Mouse (Mus musculus): ENCODE measurements around the gene Ntn3. TPM values are rescaled to one million over a fixed set of nuclear protein-coding genes. Genes with fewer than 3 reads are reported as not detected.

The Ntn3 gene
- polyA plus RNA-seq, 1 experiment from 2014 or later: 5.9 TPM

DNA sequence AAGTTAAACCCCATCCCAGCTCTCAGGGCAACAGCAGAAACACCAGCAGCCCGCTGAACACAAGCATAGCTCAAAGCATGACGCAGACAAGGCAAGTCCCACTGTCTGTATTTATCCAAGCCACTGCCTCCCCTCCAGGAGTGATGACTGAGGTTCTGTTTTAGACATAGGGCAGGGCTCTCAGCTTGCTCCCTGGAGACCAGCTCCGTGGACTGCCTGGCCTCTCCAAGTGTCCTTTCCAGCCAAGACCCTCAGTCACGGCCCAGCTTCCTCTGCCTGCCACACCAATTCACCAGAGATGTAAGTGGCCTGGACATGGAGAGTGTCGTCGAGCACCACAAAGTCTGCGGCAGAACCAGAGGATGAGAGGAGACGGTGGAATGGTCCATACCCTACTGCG is 53.6 kb downstream of the Ntn3 start:
- 90% methylated on average over 9 of the region's 9 CpGs for WGBS
- ATAC-seq (ENCODE audit: low read depth): no peak

DNA sequence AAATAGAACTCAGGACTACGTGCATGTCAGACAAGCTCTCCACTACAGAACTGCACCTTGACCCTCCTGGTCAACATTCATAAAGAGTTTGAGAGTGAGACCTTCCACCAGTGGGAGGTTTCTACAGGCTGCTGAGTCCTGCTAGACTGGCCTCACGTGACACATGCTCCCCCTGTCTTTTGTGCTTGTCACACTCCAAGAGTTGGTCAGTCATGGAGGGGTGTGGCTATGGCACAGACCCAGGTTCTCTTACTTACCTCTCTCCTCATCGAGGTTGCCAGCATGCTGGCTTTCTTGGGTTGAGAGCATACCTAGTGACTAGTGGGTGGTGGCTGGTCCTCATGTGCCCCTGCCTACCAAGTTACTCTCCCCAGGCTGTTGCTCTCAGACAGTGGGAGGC is 54.9 kb downstream of the Ntn3 start:
- no peak overlapping the region for H3K27ac ChIP-seq (replicated peaks)
- H3K27me3 ChIP-seq: no peaks in the 10 kb centered on the region
- H3K9ac ChIP-seq: no peak overlapping the region
- H3K36me3 ChIP-seq: peaks cover 32% of the 10 kb centered on the region
- no peak for ATAC-seq (ENCODE audit: low read depth)
- 77% methylated on average over 3 of the region's 3 CpGs for WGBS
- H3K9me3 ChIP-seq: no peaks in the 10 kb centered on the region
- no peak overlapping the region for H3K4me3 ChIP-seq
- no peak overlapping the region for H3K4me2 ChIP-seq
- peaks cover 9% of the 10 kb centered on the region for H3K4me1 ChIP-seq (replicated peaks)

More for the DNA sequence above, 53.6 kb downstream of the Ntn3 start:
- Histone ChIP-seq H3K4me3 (no peak overlapping the region), H3K27ac (replicated peaks) (no peak overlapping the region), H3K9ac (no peak overlapping the region), H3K36me3 (peaks cover 37% of the 10 kb centered on the region), H3K9me3 (no peaks in the 10 kb centered on the region), H3K27me3 (no peaks in the 10 kb centered on the region), H3K4me2 (no peak overlapping the region), H3K4me1 (replicated peaks) (peaks cover 9% of the 10 kb centered on the region)

Small RNAs within 50 kb of the gene (microRNA-seq; reads per million reads assigned to microRNA genes)
- gene Mir5134: 1.0 reads per million
- not detected for gene Mir6965

Other genes starting within 250 kb of the Ntn3 start
- gene Prss30, start 229.0 kb downstream of the Ntn3 start, polyA plus RNA-seq (2015; fragmentation: Nextera tagmentation; extraction: Ambion mirVana): not detected in 2 replicates
- gene Prss22, start 211.4 kb downstream of the Ntn3 start, polyA plus RNA-seq (2015; fragmentation: Nextera tagmentation; extraction: Ambion mirVana): not detected in 2 replicates
- 0.21 TPM in 1 of 2 replicates, not detected in the other for gene Prss27, start 171.4 kb downstream of the Ntn3 start, polyA plus RNA-seq (2015; fragmentation: Nextera tagmentation; extraction: Ambion mirVana)
- 82.6 and 85.4 TPM in 2 replicates for gene Kctd5, start 136.0 kb downstream of the Ntn3 start, polyA plus RNA-seq (2015; fragmentation: Nextera tagmentation; extraction: Ambion mirVana)
- gene Pdpk1, start 58.6 kb downstream of the Ntn3 start, polyA plus RNA-seq (2015; fragmentation: Nextera tagmentation; extraction: Ambion mirVana): 54.0 and 63.8 TPM in 2 replicates
- 30.4 and 37.4 TPM in 2 replicates for gene Amdhd2, start 45.8 kb downstream of the Ntn3 start, polyA plus RNA-seq (2015; fragmentation: Nextera tagmentation; extraction: Ambion mirVana)
- gene Atp6v0c, start 39.8 kb downstream of the Ntn3 start, polyA plus RNA-seq (2015; fragmentation: Nextera tagmentation; extraction: Ambion mirVana): 947 and 1,089 TPM in 2 replicates
- 17.8 and 22.0 TPM in 2 replicates for gene Tbc1d24, start 4.0 kb downstream of the Ntn3 start, polyA plus RNA-seq (2015; fragmentation: Nextera tagmentation; extraction: Ambion mirVana)
- 11.9 and 12.6 TPM in 2 replicates for gene Tedc2, start 11.3 kb upstream of the Ntn3 start, polyA plus RNA-seq (2015; fragmentation: Nextera tagmentation; extraction: Ambion mirVana)
- gene Ccnf, start 42.0 kb upstream of the Ntn3 start, polyA plus RNA-seq (2015; fragmentation: Nextera tagmentation; extraction: Ambion mirVana): 14.5 and 20.9 TPM in 2 replicates
- 0.31 and 0.44 TPM in 2 replicates for gene Abca17, start 141.5 kb upstream of the Ntn3 start, polyA plus RNA-seq (2015; fragmentation: Nextera tagmentation; extraction: Ambion mirVana)
- 23.9 and 24.7 TPM in 2 replicates for gene Abca3, start 142.4 kb upstream of the Ntn3 start, polyA plus RNA-seq (2015; fragmentation: Nextera tagmentation; extraction: Ambion mirVana)
- 307 and 315 TPM in 2 replicates for gene Rnps1, start 205.0 kb upstream of the Ntn3 start, polyA plus RNA-seq (2015; fragmentation: Nextera tagmentation; extraction: Ambion mirVana)
- gene Eci1, start 217.1 kb upstream of the Ntn3 start, polyA plus RNA-seq (2015; fragmentation: Nextera tagmentation; extraction: Ambion mirVana): 57.6 and 61.2 TPM in 2 replicates
- gene Dnase1l2, start 233.6 kb upstream of the Ntn3 start, polyA plus RNA-seq (2015; fragmentation: Nextera tagmentation; extraction: Ambion mirVana): 5.5 and 6.5 TPM in 2 replicates

Data from neural tube, embryonic 13.5 days (tissue).